Mouse (Mus musculus) brain, adult 10 weeks (tissue): Measurements from ENCODE around the gene Rnf182. TPM values are rescaled to one million over a fixed set of nuclear protein-coding genes. Genes with fewer than 3 reads are reported as not detected.

Source experiments
- polyA plus RNA-seq: library from polyadenylated mRNA; stranded (reverse); fragments of 350-450 nt; fragmentation: Illumina TruSeq; extraction: RNeasy Lipid Tissue Mini Kit (QIAGEN cat#74804); gene quantifications from one replicate; pipeline ENCODE4 v1.2.3, GENCODE M21; 2015; ENCODE audit warnings: low read depth, low replicate concordance

The Rnf182 gene
- polyA plus RNA-seq, result 11.7 TPM

DNA sequence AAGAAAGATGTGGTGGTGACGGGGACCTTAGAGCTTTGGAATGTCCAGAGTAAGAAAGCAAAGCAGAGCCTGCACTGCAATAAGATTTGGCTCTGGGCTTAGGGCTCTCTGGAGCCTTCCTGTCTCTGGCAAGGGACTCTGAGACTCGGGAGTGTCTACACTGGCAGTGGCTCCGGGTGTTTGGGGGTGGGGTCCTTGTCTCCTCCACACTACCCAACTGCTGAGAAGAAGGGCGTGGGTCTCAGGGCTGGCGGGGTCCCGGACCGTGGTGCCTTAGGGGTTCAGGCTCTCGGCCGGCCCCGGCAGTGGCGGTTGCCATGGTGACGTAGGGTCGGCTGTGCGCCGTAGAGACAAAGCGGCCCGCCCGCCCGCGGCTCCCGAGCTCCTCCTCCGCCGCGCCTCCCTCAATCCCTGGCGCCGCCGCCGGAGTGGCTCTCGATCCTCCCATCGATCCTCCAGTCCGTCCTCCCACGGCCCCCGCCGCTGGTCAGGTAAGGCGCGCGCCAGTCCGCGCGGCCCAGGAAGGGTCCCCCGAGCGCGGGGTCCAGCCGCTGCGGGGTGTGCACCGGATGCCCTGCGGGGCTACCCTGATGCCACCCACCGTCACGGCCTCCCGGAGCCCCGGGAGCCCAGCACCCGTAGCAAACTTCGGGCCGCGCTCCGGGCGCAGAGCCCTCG lies at the start of gene Rnf182:
TSS of gene Rnf182 (plus strand) at position 134 of the 678 bp plus-strand sequence.

Other genes starting within 250 kb of the Rnf182 start
- 93.8 TPM for gene Nol7, start 217.3 kb upstream of the Rnf182 start, polyA plus RNA-seq
- gene Ranbp9, start 134.4 kb upstream of the Rnf182 start, polyA plus RNA-seq, result 74.2 TPM
- gene Mcur1, start 55.5 kb upstream of the Rnf182 start, polyA plus RNA-seq, result 14.0 TPM
- gene Cd83, start 169.1 kb downstream of the Rnf182 start, polyA plus RNA-seq, result 31.2 TPM